Mouse (Mus musculus) subcutaneous adipose tissue, adult 2 months (tissue): Measurements from ENCODE around the gene Cdh26. TPM values are rescaled to one million over a fixed set of nuclear protein-coding genes. Genes with fewer than 3 reads are reported as not detected.

ENCODE experiments used
- polyA plus RNA-seq: library from polyadenylated mRNA; depleted of rRNA; stranded (reverse); fragments of >200 nt; gene quantifications from 2 replicates; pipeline ENCODE4 v1.2.3, GENCODE M21; 2012; ENCODE audit warnings: low replicate concordance; rRNA removed

Cdh26 gene
- polyA plus RNA-seq, result 0.37 and 0.58 TPM in 2 replicates

DNA sequence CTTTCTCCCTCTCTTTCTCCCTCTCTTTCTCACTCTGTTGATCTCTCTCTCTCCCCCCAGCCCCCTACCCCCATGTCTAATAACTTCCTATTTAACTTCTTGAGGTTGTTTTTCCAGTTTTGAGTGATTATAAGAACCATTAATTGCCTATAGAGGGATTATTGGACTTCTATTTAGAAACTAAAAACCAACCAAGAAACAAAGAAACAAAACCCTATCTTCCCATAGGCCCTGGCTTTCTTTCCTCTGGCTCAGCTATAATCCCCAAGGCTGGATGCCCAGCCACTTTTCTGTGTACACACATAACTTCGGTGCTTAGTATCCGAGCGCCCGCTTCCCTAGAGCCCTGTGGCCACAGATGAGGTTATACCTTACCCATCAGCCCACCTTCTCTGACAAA, at the start of gene Cdh26:
Gene Cdh26, plus strand, starts transcription at position 301 of the 400 bp plus-strand sequence.

GRCm38 (mm10) chr2:178407053-178407815, 23.1 kb upstream of the Cdh26 start, which contains the start of gene Sycp2:
TSS of gene Sycp2 (minus strand) at chr2:178407685.

GRCm38 (mm10) chr2:178414261-178415149, 15.8 kb upstream of the Cdh26 start, which contains the start of the genes Ppp1r3d and Fam217b:
TSS of gene Ppp1r3d (minus strand) at chr2:178414472.
TSS of gene Fam217b (plus strand) at chr2:178414524.

Other genes starting within 250 kb of the Cdh26 start
- gene Sycp2, start 22.8 kb upstream of the Cdh26 start, polyA plus RNA-seq, result 0.04 and 0.07 TPM in 2 replicates
- 10.0 and 18.2 TPM in 2 replicates for gene Ppp1r3d, start 16.1 kb upstream of the Cdh26 start, polyA plus RNA-seq
- 5.8 and 8.6 TPM in 2 replicates for gene Fam217b, start 16.0 kb upstream of the Cdh26 start, polyA plus RNA-seq